Mouse (Mus musculus): ENCODE data around the gene Ubac2.

Ubac2 gene

DNA sequence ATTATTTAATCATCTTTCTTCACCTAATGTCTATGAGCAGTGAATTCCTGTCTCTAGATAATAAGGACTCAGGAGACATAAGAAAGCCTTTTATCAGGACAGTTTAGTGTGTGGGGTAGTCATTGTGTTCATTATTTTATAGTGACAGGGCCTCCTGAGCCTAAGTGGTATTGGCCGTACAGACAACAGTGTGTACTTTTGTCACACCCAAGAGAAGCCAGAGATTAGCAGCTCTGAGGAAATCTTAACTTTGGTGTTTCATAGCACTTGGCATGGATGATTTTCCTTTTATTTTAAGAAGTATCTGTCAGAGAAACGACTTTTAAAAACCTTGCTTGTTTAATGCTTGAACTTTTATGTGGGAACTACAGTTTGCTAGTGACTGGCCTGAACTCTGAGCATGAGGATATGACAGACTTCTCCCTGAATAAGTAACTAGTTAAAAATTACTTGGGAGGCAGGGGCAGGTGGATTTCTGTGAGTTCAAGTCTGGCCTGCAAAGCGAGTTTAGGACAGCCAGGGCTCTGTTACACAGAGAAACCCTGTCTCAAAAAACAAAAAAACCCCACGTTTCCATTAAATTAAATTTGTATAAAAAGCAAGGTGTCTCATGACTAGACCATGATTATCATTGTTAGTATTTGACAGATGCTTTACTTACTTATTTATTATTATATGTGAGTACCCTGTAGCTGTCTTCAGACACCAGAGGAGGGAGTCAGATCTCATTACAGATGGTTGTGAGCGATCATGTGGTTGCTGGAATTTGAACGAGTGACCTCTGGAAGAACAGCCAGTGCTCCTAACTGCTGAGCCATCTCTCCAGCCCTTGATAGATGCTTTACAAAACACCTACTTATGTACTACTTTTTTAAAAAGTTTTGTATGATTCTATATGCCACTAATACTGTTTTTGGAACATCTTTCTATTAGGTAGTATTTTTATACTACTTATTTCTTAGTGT, 18.0 kb downstream of the Ubac2 start:
- no peak for DNase-seq

- no peak for DNase-seq
Measured at GRCm38 (mm10) chr14:121897773-121898172, 19.4 kb downstream of the Ubac2 start.

GRCm38 (mm10) chr14:121898509-121898908, 20.1 kb downstream of the Ubac2 start:
- no peak for DNase-seq

DNA sequence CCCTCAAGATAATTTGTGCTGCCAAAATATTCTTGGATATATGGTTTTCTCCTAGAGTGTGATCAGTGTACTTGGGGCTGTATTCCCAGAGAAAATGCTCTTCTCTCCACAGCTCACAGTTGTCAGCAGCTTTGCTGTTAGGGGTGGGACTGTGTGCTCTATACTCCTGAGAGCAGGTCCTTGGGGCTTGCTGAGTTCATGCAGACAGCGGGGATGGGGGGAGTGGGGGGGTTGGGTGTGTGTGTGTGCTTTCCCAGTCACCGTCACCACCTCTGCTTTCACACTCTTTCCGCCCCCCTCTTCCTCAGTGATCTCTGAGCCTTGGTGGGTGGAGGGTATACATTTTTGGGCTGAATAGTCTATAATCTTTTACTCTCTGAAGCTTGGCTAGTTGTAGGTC, 20.7 kb downstream of the Ubac2 start:
- no peak for DNase-seq

- DNase-seq: no peak
Measured at GRCm38 (mm10) chr14:121901511-121901910, 23.1 kb downstream of the Ubac2 start.

DNA sequence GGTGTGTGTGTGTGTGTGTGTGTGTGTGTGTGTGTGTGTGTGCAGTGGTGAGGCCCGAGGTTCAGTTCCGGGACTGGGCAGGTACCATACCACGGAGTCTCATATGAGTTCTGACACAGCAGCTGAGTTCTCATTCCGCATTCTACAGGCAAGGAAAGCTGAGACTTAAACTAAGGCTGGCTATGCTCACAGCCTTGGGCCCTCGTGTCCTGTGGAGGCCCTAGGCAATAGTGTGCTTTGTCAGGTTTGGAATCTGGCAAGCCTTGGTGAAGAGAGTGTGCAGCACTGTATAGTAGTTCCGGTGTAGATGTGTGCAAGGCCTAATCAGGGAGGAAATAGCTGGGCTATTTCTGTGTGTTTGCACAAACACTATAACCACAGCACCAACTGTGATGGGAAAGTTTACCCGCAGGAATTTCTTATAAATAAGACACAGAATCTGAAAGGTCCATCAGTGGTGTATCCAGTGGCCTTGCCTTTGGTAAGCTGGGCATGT, 25.0 kb downstream of the Ubac2 start:
- DNase-seq: no peak

DNA sequence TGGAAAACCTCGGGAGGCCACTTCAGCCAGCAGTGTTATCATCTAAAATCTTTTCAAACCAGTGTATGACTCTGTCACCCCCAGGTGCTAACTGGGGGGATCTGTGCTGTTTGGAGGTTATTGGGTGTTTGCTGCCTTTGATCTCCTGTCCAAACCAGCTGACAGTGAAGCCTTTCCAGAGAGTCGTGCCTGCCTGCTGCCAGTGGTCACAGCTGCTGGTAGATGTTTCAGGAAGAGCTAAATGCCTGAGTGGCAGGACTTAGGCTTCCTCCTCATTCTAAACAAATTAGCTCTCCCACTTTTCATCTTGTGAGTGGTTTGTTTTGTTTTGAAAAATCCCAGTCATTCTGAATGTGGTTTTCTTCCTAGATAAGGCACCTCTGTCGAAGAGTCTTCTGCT, 26.3 kb downstream of the Ubac2 start:
- no peak for DNase-seq

DNA sequence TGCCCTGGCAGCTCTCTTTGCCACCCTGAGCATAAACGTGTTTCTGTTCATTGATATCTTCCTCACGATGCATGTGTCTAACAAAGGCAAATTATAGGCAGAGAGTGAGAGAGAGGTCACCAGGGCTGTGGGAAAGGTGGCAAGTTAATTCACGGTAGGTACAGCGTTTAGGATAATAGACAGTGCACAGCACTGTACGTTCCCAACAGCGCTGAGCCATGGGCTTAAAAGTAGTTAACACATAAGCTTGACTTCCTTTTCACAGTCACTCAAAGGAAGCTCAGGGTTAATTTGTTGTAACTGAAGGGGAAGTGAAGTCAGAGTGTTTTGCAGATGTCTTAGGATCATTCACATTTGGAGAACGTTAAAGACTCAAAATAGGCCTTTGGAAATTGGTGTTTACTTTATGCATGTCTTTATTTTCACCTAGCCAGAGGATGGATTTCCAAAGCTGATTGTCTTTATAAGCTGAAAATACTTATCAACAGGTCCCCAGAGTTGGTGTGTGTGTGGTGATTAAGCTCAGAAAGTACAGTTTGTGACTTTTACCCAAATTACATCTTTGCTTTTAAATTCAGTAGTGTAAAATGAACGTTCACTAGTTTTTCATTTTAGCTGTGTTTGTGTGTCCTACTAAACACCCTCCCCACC, 28.0 kb downstream of the Ubac2 start:
- DNase-seq: no peak

DNA sequence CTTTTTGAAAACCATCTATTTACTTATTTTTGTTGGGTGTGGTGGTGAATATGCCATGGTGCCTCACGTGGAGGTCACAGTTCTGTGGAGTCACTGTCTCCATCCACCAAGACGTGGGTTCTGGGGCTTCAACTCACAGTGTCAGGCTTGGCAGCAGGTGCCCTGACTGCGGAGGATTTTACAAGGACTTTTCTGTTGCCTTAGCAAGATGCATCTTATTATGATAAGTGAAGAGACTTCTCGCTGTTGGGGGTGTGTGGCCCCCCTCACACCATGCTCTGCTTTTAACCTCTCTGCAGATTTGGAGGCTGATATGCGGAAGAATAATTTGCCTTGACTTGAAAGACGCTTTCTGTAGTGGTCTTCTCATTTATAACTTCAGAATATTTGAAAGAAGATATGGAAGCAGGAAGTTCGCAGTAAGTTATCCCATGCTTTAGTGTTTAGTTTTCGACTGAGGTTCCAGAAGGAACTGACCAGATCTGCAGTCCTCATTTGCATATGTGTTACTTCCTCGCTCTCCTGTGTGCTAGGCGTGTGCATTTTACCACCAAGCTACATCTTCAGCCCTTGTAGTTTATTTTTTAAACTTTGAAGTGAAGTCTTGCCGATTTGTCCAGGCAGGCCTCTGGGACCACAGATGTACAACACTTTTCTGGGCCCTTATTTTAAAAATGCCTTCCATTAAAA, 28.7 kb downstream of the Ubac2 start:
- no peak for DNase-seq

DNA sequence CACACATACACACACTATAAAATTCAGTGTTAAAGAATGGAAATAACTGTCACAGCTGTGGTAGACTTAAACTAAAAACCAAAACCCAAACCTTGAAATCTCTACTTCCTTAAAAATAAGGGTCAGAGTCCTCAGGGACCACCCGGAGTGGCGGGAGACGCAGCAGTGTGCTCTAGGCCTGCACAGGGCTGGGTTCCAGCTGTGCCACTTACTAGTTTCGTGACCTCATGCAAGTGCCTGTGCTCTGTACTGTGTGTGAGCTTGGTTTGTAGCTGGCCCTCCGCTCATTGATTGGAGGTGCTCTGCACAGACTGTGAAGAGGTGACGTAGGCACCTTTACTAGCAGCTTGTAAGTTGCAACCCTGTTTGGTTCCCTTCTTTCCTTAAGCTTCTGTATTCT, 31.4 kb downstream of the Ubac2 start:
- no peak for DNase-seq

GRCm38 (mm10) chr14:121912501-121912900, 34.1 kb downstream of the Ubac2 start:
- DNase-seq: no peak

- DNase-seq: no peak
Measured at GRCm38 (mm10) chr14:121915143-121915542, 36.7 kb downstream of the Ubac2 start.

- DNase-seq: peak; percentile 60 to 62
Measured at GRCm38 (mm10) chr14:121915621-121916020, 37.2 kb downstream of the Ubac2 start, which contains the start of gene Gpr18. Gene Gpr18 (minus strand): TSS chr14:121915781.

DNA sequence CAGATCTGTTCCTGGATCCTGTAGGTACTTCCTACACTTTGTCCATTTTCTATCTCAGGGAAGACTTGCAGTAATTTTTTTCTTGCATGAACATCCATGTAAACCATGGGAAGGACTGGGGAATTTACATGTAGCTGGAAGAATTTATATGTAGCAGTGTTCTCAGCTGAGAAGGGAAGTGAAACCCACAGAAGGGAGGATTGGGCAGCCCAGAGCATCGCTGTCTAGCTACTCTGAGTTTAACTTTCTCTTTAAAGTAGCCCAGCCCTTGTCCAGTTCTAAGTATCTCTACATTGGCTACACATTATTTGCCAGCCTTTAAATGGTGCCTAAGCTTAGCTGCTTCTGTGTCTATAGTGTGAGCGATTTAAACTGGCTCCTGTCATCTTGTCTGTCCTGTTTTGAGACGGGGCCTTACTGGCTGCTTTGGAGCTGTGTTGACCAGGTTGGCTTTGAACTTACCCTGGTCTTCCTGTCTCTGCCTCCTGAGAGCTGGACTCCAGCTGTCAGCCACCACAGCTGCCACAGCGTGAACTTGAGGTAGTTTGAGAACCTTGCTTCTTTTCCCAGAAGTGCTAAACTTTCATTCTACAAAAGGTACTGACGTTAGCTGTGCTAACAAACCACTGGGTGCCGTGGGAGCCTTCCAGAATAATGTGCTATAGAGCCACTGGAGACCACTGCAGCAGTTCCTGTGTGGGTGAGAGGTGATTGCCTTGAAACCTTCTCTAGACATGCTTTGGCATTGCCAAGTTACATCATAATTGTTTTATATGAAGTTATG, 38.1 kb downstream of the Ubac2 start:
- DNase-seq: no peak

DNA sequence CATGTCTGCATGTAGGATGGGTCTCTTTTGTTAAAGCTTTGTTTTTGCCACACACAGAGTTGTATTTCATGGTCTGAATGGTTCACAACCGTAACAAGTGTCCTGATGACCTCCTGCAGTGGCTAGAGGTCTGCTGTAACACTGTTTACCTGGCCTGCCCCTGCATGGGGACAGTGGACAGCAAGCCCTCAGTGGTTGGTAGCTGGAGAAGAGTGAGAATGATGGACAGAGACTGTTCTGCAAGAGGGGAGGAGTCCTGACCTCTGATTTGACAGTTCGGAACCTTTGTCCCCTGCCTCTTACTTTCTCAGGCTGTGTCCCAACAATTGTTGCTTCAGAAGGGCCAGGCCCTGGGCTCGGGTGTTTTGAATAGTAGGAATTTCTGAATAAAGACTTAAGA, 39.8 kb downstream of the Ubac2 start:
- DNase-seq: no peak

- no peak for DNase-seq
Measured at GRCm38 (mm10) chr14:121919752-121920151, 41.3 kb downstream of the Ubac2 start.

- no peak for DNase-seq
Measured at GRCm38 (mm10) chr14:121920511-121921124, 42.2 kb downstream of the Ubac2 start.

GRCm38 (mm10) chr14:121922016-121922415, 43.6 kb downstream of the Ubac2 start:
- no peak for DNase-seq

GRCm38 (mm10) chr14:121922731-121923130, 44.3 kb downstream of the Ubac2 start:
- DNase-seq: no peak

DNA sequence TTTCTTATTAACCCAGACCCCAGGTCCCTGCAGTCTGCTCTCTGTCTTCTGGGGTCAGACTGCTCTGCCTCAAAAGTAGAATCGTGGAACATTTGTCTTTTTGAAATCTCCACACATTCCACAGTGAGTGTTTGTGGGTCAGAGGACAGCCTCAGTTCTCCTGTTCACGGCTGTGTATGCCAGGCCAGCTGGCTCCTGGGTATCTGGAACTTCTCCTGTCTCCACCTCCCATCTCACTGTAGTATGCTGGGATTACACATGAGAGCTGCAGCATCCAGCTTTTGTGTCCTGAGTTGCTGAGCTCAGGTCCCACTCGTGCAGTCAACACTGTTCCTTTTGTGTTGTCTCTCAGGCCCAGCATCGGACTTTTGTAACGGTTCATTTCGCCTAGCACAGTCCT, 46.5 kb downstream of the Ubac2 start:
- no peak for DNase-seq

DNA sequence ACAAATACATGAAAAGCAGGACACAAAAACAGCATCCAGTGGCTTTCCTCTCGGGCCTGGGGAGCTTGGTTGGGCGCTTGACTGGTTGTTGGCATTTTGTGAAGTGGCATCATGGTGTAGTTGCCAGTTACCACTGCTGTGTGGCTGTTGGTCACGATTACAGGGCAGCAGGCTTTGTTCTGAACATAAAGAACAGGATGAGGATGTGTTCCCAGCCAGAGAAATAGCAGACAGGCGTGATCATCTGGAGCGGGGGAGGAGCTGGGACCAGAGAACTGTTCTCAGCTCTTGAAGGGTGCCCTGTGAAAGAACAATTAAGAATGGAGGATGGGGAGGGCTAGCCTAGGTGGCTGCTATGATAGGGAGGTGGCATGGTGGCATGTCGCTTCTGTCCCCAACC, 48.5 kb downstream of the Ubac2 start:
- no peak for DNase-seq

GRCm38 (mm10) chr14:121927451-121927850, 49.0 kb downstream of the Ubac2 start:
- no peak for DNase-seq

Measured in spleen, adult 18-20 months (tissue).